Mouse (Mus musculus) forebrain, embryonic 11.5 days (tissue): Measurements from ENCODE around the gene Sv2b. TPM values are rescaled to one million over a fixed set of nuclear protein-coding genes. Genes with fewer than 3 reads are reported as not detected.

ENCODE experiments used
- ATAC-seq: fragments of 200-750 bp; cut with Nextera tagmentation; replicated peaks from 2 replicates; pipeline ENCODE4 v1.8.0; 2017; ENCODE audit warnings: moderate TSS enrichment; ENCODE audit not compliant: low FRiP score
- DNase-seq: peaks from one replicate; pipeline ENCODE4 v3.0.0-alpha.2; 2017; ENCODE audit warnings: low spot score
- H3K27ac ChIP-seq: fragments of 300-500 bp; sonication (generic); 2 replicates; pipeline ENCODE4 v1.5.1; 2014; ENCODE audit warnings: low read depth, low read length
- H3K27me3 ChIP-seq: fragments of 300-500 bp; sonication (generic); 2 replicates; pipeline ENCODE4 v1.6.1; 2014; ENCODE audit warnings: mild to moderate bottlenecking, low read length, mixed read lengths; ENCODE audit not compliant: control insufficient read depth, insufficient read depth
- H3K36me3 ChIP-seq: fragments of 300-500 bp; sonication (generic); 2 replicates; pipeline ENCODE4 v1.6.1; 2014; ENCODE audit warnings: mild to moderate bottlenecking, low read length, moderate library complexity, mixed read lengths; ENCODE audit not compliant: control insufficient read depth, insufficient read depth
- H3K4me1 ChIP-seq: fragments of 300-500 bp; sonication (generic); replicated peaks from 2 replicates; pipeline ENCODE4 v1.6.1; 2014; ENCODE audit warnings: low read length, mixed read lengths; ENCODE audit not compliant: control insufficient read depth, insufficient read depth
- H3K4me2 ChIP-seq: fragments of 300-500 bp; sonication (generic); 2 replicates; pipeline ENCODE4 v1.6.1; 2014; ENCODE audit warnings: low read depth, mild to moderate bottlenecking, low read length, moderate library complexity, mixed read lengths; ENCODE audit not compliant: severe bottlenecking
- H3K4me3 ChIP-seq: fragments of 300-500 bp; sonication (generic); 2 replicates; pipeline ENCODE4 v1.5.1; 2014; ENCODE audit warnings: low read depth, low read length
- H3K9ac ChIP-seq: fragments of 300-500 bp; sonication (generic); 2 replicates; pipeline ENCODE4 v1.6.1; 2014; ENCODE audit warnings: low read length
- H3K9me3 ChIP-seq: fragments of 300-500 bp; sonication (generic); 2 replicates; pipeline ENCODE4 v1.6.1; 2016; ENCODE audit warnings: low read length, mixed read lengths; ENCODE audit not compliant: control insufficient read depth
- WGBS: fragments of 180-500 bp; shearing (Covaris S2); extraction: QIAGEN DNeasy Blood & Tissue Kit; methylation state at CpG from one replicate; pipeline ENCODE4 v1.1.7; 2014; 5-methylcytosine and 5-hydroxymethylcytosine counted together
- polyA plus RNA-seq: library from polyadenylated mRNA; unstranded; fragments of >200 nt; fragmentation: Nextera tagmentation; extraction: Ambion mirVana; gene quantifications from 2 replicates; pipeline ENCODE4 v1.2.1, GENCODE M21; 2014

The Sv2b gene
- polyA plus RNA-seq, 1 experiment from 2014 or later, result 2.5 TPM

DNA sequence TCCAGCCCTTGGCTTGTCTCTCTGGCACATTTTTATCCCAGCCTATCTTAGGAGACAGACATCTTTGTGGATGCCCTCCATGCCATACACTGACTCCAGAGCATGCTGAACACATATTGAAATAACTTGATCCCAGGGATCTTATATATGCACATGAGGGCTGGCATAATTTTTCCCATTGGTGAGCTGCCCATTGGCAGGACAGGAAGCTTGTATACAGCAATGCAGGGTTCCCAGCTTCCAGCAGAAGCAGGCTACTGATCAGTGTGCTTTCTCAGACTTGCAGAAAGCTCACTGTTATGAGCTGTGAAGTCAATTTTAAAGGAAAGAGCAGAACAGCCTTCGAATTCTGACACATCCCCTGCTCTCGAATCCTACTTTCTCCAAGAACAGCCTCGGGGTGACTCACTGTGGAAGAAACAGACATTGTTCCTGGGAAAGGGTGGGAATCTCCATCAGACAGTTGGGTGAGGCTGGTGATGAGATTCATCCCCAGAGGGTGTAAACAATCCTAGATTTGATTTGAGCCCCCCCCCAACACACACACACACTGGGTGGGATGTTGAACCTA, 26.9 kb downstream of the Sv2b start:
- Histone ChIP-seq H3K9me3 (no peaks in the 10 kb centered on the region), H3K4me3 (no peak overlapping the region), H3K27me3 (no peaks in the 10 kb centered on the region), H3K4me2 (no peak overlapping the region), H3K9ac (no peak overlapping the region), H3K27ac (no peak overlapping the region), H3K4me1 (no peaks in the 10 kb centered on the region), H3K36me3 (no peaks in the 10 kb centered on the region)
- no peak for ATAC-seq
- no peak for DNase-seq
- 85% methylated on average over 3 of the region's 3 CpGs for WGBS

DNA sequence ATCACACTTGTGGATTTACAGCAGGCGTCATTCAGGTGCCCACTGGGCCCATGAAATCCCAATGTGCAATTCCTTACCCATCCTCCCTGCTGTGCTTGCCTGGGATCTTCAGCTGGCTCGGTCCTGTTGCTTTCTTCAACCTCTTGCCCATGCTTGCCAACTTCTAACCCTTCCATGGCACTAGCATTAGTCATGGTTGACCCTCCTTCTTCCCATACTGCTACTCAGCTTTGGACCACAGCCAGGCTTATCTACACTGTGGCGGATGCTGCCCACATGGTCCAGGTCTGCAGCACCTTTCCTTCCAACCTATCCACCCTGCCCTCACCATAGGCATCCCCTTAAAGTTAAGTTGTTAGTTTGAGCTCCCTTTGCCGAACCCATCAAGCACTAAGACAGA, 28.0 kb downstream of the Sv2b start:
- no peak for DNase-seq
- ATAC-seq, result no peak
- Histone ChIP-seq H3K36me3 (no peaks in the 10 kb centered on the region), H3K4me2 (no peak overlapping the region), H3K27ac (no peak overlapping the region), H3K4me1 (no peaks in the 10 kb centered on the region), H3K4me3 (no peak overlapping the region), H3K9me3 (no peaks in the 10 kb centered on the region), H3K27me3 (no peaks in the 10 kb centered on the region), H3K9ac (no peak overlapping the region)
- 82% methylated on average over 4 of the region's 4 CpGs for WGBS

DNA sequence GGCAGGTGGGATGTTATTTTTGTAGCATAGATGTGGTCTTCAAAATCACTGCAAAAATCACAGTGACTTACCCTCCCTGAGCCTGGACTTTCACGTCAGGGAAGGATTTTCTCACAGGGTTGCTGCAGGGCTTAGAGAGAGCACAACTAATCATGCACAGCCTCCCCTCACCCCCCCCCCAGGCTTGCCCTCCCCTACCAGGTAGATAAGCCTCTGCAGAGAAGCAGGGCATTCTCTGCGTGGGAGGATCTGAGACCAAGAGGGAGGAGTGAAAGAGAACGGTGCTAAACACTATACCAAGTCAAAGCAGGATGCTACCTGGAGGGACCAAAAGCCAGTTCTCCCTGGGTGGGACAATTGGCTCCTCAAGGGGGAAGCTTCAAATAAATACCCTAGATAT, 31.2 kb downstream of the Sv2b start:
- no peak for ATAC-seq
- Histone ChIP-seq H3K4me1 (no peaks in the 10 kb centered on the region), H3K36me3 (no peaks in the 10 kb centered on the region), H3K27me3 (no peaks in the 10 kb centered on the region), H3K9ac (no peak overlapping the region), H3K9me3 (no peaks in the 10 kb centered on the region), H3K27ac (no peak overlapping the region), H3K4me3 (no peak overlapping the region), H3K4me2 (no peak overlapping the region)
- no peak for DNase-seq
- 6% methylated on average over 3 of the region's 3 CpGs for WGBS

DNA sequence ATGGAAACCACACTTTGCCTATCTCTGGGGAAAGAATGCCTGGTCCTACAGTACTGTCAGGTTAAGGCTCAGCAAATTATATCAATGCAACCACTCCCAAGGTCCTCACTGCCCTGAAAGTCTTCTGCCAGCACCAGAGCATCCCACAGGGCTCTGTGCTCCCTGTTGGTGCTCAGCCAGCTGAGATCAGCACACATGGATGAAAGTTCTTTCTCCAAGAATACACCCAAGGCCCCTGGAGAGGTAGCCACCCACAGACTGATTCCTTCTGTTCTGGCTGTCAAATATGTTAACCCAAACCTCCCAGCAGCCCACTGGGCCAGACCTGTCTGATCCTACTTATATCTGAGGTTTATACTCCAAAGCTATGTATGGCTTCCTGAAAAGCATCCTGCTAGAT, 32.3 kb downstream of the Sv2b start:
- H3K9ac ChIP-seq, result no peak overlapping the region
- ATAC-seq, result no peak

DNA sequence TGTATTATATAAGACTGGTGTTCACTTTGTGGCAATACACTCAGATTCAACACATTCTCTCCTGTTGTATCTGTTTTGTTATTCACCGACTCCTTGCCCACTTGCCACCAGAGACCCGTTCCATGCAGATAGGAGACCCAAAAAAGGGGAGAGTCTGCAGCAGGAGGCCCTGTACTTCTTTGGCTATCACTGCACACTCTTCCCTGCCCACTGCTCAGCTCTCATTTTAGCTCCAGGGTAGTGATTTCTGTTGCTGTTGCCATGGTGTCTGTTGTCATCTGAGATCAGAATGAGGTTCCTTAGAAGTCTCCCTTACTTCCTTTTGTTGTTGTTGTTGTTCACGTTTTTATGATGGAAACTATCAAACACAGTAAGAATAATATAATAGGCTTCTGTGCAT, 34.5 kb downstream of the Sv2b start:
- no peak overlapping the region for H3K4me2 ChIP-seq
- H3K4me1 ChIP-seq, result no peaks in the 10 kb centered on the region
- H3K9ac ChIP-seq, result no peak overlapping the region
- ATAC-seq (no peak), DNase-seq (no peak)
- H3K27me3 ChIP-seq, result no peaks in the 10 kb centered on the region
- H3K36me3 ChIP-seq, result no peaks in the 10 kb centered on the region
- no peak overlapping the region for H3K4me3 ChIP-seq
- no peak overlapping the region for H3K27ac ChIP-seq
- H3K9me3 ChIP-seq, result no peaks in the 10 kb centered on the region
- WGBS, result 65% methylated on average over 3 of the region's 3 CpGs

More for the DNA sequence above, 32.3 kb downstream of the Sv2b start:
- Histone ChIP-seq H3K27me3 (no peaks in the 10 kb centered on the region), H3K4me3 (no peak overlapping the region), H3K27ac (no peak overlapping the region), H3K36me3 (no peaks in the 10 kb centered on the region), H3K4me1 (no peaks in the 10 kb centered on the region), H3K4me2 (no peak overlapping the region), H3K9me3 (no peaks in the 10 kb centered on the region)
- DNase-seq, result no peak

DNA sequence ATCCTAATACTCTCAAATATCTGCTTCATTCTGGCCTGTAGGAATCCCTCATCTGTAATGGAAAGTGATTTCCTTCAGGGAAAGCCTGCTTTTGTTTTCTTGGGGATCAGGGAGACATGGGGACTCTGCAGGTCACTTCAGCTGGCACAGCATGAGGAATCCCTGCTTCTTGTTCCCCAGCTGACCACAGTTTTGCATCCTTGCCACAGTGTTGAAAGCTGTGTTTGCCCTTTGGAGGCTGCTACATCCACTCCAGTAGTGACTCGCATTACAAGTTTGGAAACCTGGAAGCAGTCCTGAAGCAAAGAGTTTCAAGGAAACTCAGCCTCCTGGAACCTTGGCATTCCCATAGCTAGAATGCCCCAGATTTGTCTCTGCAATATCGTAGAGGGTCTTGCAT, 35.4 kb downstream of the Sv2b start:
- Histone ChIP-seq H3K27me3 (no peaks in the 10 kb centered on the region), H3K4me3 (no peak overlapping the region), H3K9me3 (no peaks in the 10 kb centered on the region), H3K27ac (no peak overlapping the region), H3K36me3 (no peaks in the 10 kb centered on the region), H3K4me2 (no peak overlapping the region), H3K4me1 (no peaks in the 10 kb centered on the region), H3K9ac (no peak overlapping the region)
- ATAC-seq (no peak), DNase-seq (no peak)
- WGBS, result 58% methylated on average over 2 of the region's 2 CpGs

DNA sequence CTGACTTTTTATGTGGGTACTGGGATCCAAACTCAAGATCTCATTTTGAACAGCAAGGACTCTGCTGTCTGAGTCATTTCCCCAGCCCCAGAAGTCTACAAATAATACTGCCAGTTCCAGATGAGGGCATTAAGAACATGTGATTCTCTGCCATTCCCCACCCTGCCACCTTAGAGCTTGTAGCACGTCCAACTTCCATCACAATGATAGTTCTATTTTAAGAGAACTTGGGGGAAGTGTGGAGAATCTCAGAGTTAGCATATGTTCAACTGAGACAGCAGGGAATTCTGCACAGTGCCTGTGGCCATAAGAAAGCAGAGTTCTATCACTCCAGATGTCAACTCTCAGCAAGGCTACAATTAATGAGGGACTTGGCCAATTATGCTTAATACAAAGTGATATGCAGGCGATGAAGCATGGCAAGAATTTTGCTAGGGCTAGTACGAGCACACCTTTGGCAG, 37.1 kb downstream of the Sv2b start:
- no peak for DNase-seq

DNA sequence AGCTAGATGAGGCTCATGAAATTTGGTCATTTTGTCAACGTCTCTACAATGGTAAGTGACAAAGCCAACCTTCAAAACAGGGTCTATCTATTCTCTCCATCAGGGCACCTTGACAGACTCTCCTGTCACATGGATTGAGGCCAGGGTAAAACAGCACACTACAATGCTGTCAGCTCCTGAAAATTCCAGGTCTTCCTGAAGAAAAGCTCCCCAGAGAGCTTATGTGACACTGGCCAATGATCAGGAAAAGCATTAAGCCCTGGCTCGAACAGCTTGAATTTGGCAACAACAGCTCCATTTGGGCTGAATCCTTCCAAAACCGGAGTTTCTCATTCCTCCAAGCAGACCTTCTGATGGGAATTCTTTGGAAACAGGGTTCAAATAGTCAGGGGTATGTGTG, 37.8 kb downstream of the Sv2b start:
- no peaks in the 10 kb centered on the region for H3K9me3 ChIP-seq
- no peaks in the 10 kb centered on the region for H3K27me3 ChIP-seq
- 91% methylated on average over 3 of the region's 3 CpGs for WGBS
- no peaks in the 10 kb centered on the region for H3K36me3 ChIP-seq
- ATAC-seq, result no peak
- no peak for DNase-seq
- no peak overlapping the region for H3K4me3 ChIP-seq
- no peaks in the 10 kb centered on the region for H3K4me1 ChIP-seq
- H3K4me2 ChIP-seq, result no peak overlapping the region
- no peak overlapping the region for H3K27ac ChIP-seq
- no peak overlapping the region for H3K9ac ChIP-seq

More for the DNA sequence above, 37.1 kb downstream of the Sv2b start:
- Histone ChIP-seq H3K4me1 (no peaks in the 10 kb centered on the region), H3K4me2 (no peak overlapping the region), H3K36me3 (no peaks in the 10 kb centered on the region), H3K9me3 (no peaks in the 10 kb centered on the region), H3K4me3 (no peak overlapping the region), H3K27ac (no peak overlapping the region), H3K9ac (no peak overlapping the region), H3K27me3 (no peaks in the 10 kb centered on the region)
- WGBS, result 70% methylated on average over 3 of the region's 3 CpGs
- no peak for ATAC-seq

DNA sequence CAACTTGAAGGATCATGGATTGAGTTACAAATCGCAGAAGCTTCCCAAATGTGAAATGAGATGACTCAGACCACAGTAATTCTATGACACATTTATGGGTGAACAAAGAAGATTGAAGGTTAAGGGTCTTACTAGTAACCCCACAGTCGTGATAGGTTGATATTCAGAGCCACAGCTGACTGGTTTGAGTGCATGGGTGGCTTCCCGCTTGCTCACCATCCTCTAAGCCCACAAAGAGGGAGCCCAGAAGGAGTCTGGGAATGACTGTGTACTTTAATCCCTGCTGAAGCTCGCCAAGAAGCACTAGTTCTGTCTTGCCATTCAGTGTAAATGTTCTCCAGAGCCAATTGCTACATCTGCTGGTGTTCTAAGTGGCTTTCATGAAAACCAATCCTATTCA, 41.8 kb downstream of the Sv2b start:
- 70% methylated on average over 4 of the region's 4 CpGs for WGBS
- H3K4me3 ChIP-seq, result no peak overlapping the region
- no peak for ATAC-seq

More for the DNA sequence above, 41.8 kb downstream of the Sv2b start:
- no peak overlapping the region for H3K4me2 ChIP-seq
- no peak for DNase-seq
- no peaks in the 10 kb centered on the region for H3K36me3 ChIP-seq
- no peak overlapping the region for H3K9ac ChIP-seq
- no peaks in the 10 kb centered on the region for H3K27me3 ChIP-seq
- H3K27ac ChIP-seq, result no peak overlapping the region
- H3K9me3 ChIP-seq, result no peaks in the 10 kb centered on the region
- H3K4me1 ChIP-seq, result no peaks in the 10 kb centered on the region
